Mouse (Mus musculus): ENCODE results near the gene Slc38a10. TPM values are rescaled to one million over a fixed set of nuclear protein-coding genes. Genes with fewer than 3 reads are reported as not detected.

The Slc38a10 gene
- total and polyA plus RNA-seq, 3 experiments = 78.2 to 80.7 TPM; not detected in 1

DNA sequence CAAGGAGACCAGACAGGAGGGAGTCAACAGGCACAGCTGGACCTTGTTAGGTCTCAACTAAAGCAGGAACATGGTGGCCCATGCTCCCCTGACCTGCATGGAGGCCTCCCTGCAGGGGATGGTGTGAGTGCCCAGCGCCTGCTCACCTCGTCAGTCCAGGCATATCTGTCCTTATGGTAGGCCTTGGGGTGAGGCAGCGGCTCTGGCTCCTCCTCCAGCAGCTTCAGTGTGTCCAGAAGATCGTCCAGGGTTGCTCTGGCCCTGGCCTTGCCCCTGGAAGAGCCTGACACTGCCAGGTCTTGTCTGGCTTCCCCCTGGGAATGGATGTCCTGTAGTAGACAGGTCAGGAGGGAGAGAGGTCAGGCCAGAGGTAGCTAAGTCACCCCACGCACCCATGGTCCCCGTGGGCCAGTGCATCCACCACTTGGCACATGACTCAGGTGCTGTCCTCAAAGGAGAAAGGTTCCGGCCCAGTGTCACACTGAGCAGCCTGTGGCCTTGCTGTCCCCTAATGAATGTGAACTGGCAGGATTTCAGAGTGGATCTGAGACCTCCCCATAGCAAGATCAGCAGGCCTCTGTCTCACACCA, 79.3 kb downstream of the Slc38a10 start:
- no peak overlapping the region for H3K27ac ChIP-seq (ENCODE audit: control insufficient read depth, low read depth, low read length)
- no peaks in the 10 kb centered on the region for H3K9me3 ChIP-seq (replicated peaks; ENCODE audit: insufficient read depth, low read length)
- DNase-seq (ENCODE audit: low read depth, low spot score) = no peak
- H3K4me1 ChIP-seq (ENCODE audit: control insufficient read depth in 1 of 2, insufficient read depth in 2 of 2, low read length in 2 of 2) = no peaks in the 10 kb centered on the region
- H3K79me2 ChIP-seq (ENCODE audit: control insufficient read depth, insufficient read depth, low read length, poor library complexity) = no peaks in the 10 kb centered on the region
- no peak for TF ChIP-seq MYB (IDR thresholded peaks at IDR 0.05; ENCODE audit: low read depth, low read length)
- no peak for TF ChIP-seq MAZ (IDR thresholded peaks at IDR 0.05; ENCODE audit: low read depth, low read length)
- TF ChIP-seq JUND (IDR thresholded peaks at IDR 0.05; ENCODE audit: low read depth, low read length) = no peak
- no peak for TF ChIP-seq EP300 (IDR thresholded peaks at IDR 0.05; ENCODE audit: low read depth in 1 of 2, low read length in 2 of 2)
- no peak for TF ChIP-seq CHD2 (IDR thresholded peaks at IDR 0.05; ENCODE audit: low read length)
- TF ChIP-seq ELF1 (IDR thresholded peaks at IDR 0.05; ENCODE audit: low read depth, low read length) = no peak
- no peak for TF ChIP-seq GABPA (IDR thresholded peaks at IDR 0.05; ENCODE audit: low read depth, low read length)
- no peak for TF ChIP-seq MYC (IDR thresholded peaks at IDR 0.05; ENCODE audit: low read depth, low read length)
- no peak for TF ChIP-seq SIN3A (IDR thresholded peaks at IDR 0.05; ENCODE audit: low read length)
- no peaks in the 10 kb centered on the region for H3K36me3 ChIP-seq (ENCODE audit: control insufficient read depth in 1 of 2, insufficient read depth in 2 of 2, low read length in 2 of 2)
- H3K9ac ChIP-seq (ENCODE audit: control insufficient read depth, low read depth, low read length, poor library complexity, severe bottlenecking) = no peak overlapping the region
- H3K4me3 ChIP-seq (ENCODE audit: control insufficient read depth in 1 of 2, insufficient read depth in 1 of 2, low read depth in 2 of 2, low read length in 2 of 2) = no peak overlapping the region
- H3K27me3 ChIP-seq (ENCODE audit: control insufficient read depth in 1 of 2, insufficient read depth in 2 of 2, low read length in 2 of 2) = no peaks in the 10 kb centered on the region

- Histone ChIP-seq H3K27me3 (ENCODE audit: control insufficient read depth in 1 of 2, insufficient read depth in 2 of 2, low read length in 2 of 2) (no peaks in the 10 kb centered on the region), H3K27ac (ENCODE audit: control insufficient read depth, low read depth, low read length) (no peak overlapping the region), H3K4me3 (ENCODE audit: control insufficient read depth in 1 of 2, insufficient read depth in 1 of 2, low read depth in 2 of 2, low read length in 2 of 2) (no peak overlapping the region), H3K9ac (ENCODE audit: control insufficient read depth, low read depth, low read length, poor library complexity, severe bottlenecking) (no peak overlapping the region), H3K79me2 (ENCODE audit: control insufficient read depth, insufficient read depth, low read length, poor library complexity) (no peaks in the 10 kb centered on the region), H3K36me3 (ENCODE audit: control insufficient read depth in 1 of 2, insufficient read depth in 2 of 2, low read length in 2 of 2) (no peaks in the 10 kb centered on the region), H3K4me1 (ENCODE audit: control insufficient read depth in 1 of 2, insufficient read depth in 2 of 2, low read length in 2 of 2) (no peaks in the 10 kb centered on the region), H3K9me3 (replicated peaks; ENCODE audit: insufficient read depth, low read length) (no peaks in the 10 kb centered on the region)
- DNase-seq (ENCODE audit: low read depth, low spot score) = no peak
- TF ChIP-seq KAT2A (conservative IDR thresholded peaks at IDR 0.05; ENCODE audit: low read depth, low read length) = no peak
- no peak for TF ChIP-seq USF1 (IDR thresholded peaks at IDR 0.05; ENCODE audit: low read depth, low read length)
- TF ChIP-seq GABPA (IDR thresholded peaks at IDR 0.05; ENCODE audit: low read depth, low read length) = no peak
- TF ChIP-seq E2F4 (IDR thresholded peaks at IDR 0.05; ENCODE audit: borderline replicate concordance, low read depth, low read length) = no peak
- TF ChIP-seq ZC3H11A (IDR thresholded peaks at IDR 0.05; ENCODE audit: low read depth, low read length) = no peak
- TF ChIP-seq POLR2AphosphoS5 (IDR thresholded peaks at IDR 0.05; ENCODE audit: borderline replicate concordance, low read depth, low read length) = no peak
- no peak for TF ChIP-seq MEF2A (IDR thresholded peaks at IDR 0.05; ENCODE audit: extremely low read depth, insufficient replicate concordance, low read depth, low read length, poor library complexity, severe bottlenecking)
- TF ChIP-seq MYB (IDR thresholded peaks at IDR 0.05; ENCODE audit: low read depth, low read length) = no peak
- no peak for TF ChIP-seq SMC3 (IDR thresholded peaks at IDR 0.05; ENCODE audit: low read depth, low read length)
- TF ChIP-seq SIN3A (IDR thresholded peaks at IDR 0.05; ENCODE audit: low read length) = no peak
- TF ChIP-seq POLR2AphosphoS2 (IDR thresholded peaks at IDR 0.05; ENCODE audit: low read length) = no peak
- no peak for TF ChIP-seq TAL1 (IDR thresholded peaks at IDR 0.05; ENCODE audit: low read length)
- TF ChIP-seq CHD2 (IDR thresholded peaks at IDR 0.05; ENCODE audit: low read length) = no peak
- no peak for TF ChIP-seq ETS1 (IDR thresholded peaks at IDR 0.05; ENCODE audit: low read depth, low read length)
- no peak for TF ChIP-seq BHLHE40 (IDR thresholded peaks at IDR 0.05; ENCODE audit: borderline replicate concordance, low read depth, low read length)
- TF ChIP-seq HCFC1 (IDR thresholded peaks at IDR 0.05; ENCODE audit: low read depth, low read length) = no peak
- TF ChIP-seq ELF1 (IDR thresholded peaks at IDR 0.05; ENCODE audit: low read depth, low read length) = no peak
- TF ChIP-seq TCF12 (IDR thresholded peaks at IDR 0.05; ENCODE audit: low read depth, low read length) = no peak
- TF ChIP-seq NRF1 (IDR thresholded peaks at IDR 0.05; ENCODE audit: insufficient read depth, low read depth, low read length, poor library complexity, severe bottlenecking) = no peak
Observed at GRCm38 (mm10) chr11:120071065-120071464, 80.1 kb downstream of the Slc38a10 start.

Data from MEL (cell line).